Mouse (Mus musculus) small intestine, adult 2 months (tissue): ENCODE results near the gene Mcu. TPM values are rescaled to one million over a fixed set of nuclear protein-coding genes. Genes with fewer than 3 reads are reported as not detected.

Experiments
- H3K27ac ChIP-seq: fragments of 200-500 bp; 2 replicates; pipeline ENCODE4 v1.5.1; 2012; ENCODE audit warnings: low read depth, low read length, control low read depth, inconsistent platforms; ENCODE audit not compliant: insufficient read depth
- H3K27me3 ChIP-seq: fragments of 200-500 bp; 2 replicates; pipeline ENCODE4 v1.6.1; 2012; ENCODE audit warnings: mild to moderate bottlenecking, moderate library complexity, low read length, inconsistent platforms; ENCODE audit not compliant: control insufficient read depth, insufficient read depth
- H3K36me3 ChIP-seq: fragments of 200-500 bp; 2 replicates; pipeline ENCODE4 v1.6.1; 2012; ENCODE audit warnings: mild to moderate bottlenecking, low read length, control low read depth, inconsistent platforms; ENCODE audit not compliant: control insufficient read depth, insufficient read depth
- H3K4me1 ChIP-seq: fragments of 200-500 bp; 2 replicates; pipeline ENCODE4 v1.6.1; 2012; ENCODE audit warnings: low read length, inconsistent platforms, mixed read lengths; ENCODE audit not compliant: control insufficient read depth, insufficient read depth, insufficient read length
- H3K4me3 ChIP-seq: fragments of 200-500 bp; 2 replicates; pipeline ENCODE4 v1.5.1; 2012; ENCODE audit warnings: low read depth, mild to moderate bottlenecking, control low read depth, inconsistent platforms, low read length, moderate library complexity
- CTCF ChIP-seq: fragments of 200-500 bp; IDR thresholded peaks from 2 replicates; pipeline ENCODE4 v1.5.1; 2012; ENCODE audit warnings: low read depth, mild to moderate bottlenecking, control low read depth, inconsistent platforms, low read length, moderate library complexity, mixed read lengths; ENCODE audit not compliant: insufficient replicate concordance, insufficient read length; ENCODE audit errors: extremely low read depth
- POLR2A ChIP-seq: fragments of 200-500 bp; IDR thresholded peaks from 2 replicates; pipeline ENCODE4 v1.6.1; 2012; ENCODE audit warnings: low read depth, mild to moderate bottlenecking, control low read depth, inconsistent platforms, low read length, moderate library complexity
- WGBS: fragments of 180-500 bp; shearing (Covaris S2); methylation state at CpG from one replicate; pipeline ENCODE4 v1.1.7; 2018; 5-methylcytosine and 5-hydroxymethylcytosine counted together
- polyA plus RNA-seq: library from polyadenylated mRNA; depleted of rRNA; stranded (reverse); fragments of >200 nt; gene quantifications from 2 replicates; pipeline ENCODE4 v1.2.3, GENCODE M21; 2012

The Mcu gene
- polyA plus RNA-seq, 1 experiment: 87.5 TPM

DNA sequence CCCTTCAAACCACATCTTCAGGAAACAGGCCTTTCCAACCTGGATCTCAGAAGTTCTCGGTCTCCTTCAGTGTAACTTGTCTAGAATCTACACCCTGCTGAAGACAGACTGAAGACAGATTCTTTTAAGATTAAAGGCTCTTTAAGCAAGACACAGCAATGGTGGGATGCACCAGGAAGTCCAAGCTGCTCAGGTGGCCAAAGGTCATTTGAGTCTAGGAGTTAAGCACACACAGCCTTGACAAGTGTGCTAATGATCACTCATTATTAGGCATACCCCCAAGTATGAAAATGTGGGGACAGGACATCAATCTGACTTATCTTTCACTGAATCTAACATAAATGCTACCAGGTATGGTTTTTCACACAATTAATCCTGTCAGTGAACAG, 47.0 kb downstream of the Mcu start:
- 86% methylated on average over 1 of the region's 1 CpGs for WGBS
- no peak for TF ChIP-seq POLR2A
- no peak overlapping the region for H3K4me3 ChIP-seq
- peaks cover 20% of the 10 kb centered on the region; the same call in 1 of the 2 replicates for H3K4me1 ChIP-seq
- peak overlapping the region; percentile 57 for H3K27ac ChIP-seq
- no peaks in the 10 kb centered on the region for H3K27me3 ChIP-seq
- peaks cover 14% of the 10 kb centered on the region; the same call in 1 of the 2 replicates for H3K36me3 ChIP-seq

DNA sequence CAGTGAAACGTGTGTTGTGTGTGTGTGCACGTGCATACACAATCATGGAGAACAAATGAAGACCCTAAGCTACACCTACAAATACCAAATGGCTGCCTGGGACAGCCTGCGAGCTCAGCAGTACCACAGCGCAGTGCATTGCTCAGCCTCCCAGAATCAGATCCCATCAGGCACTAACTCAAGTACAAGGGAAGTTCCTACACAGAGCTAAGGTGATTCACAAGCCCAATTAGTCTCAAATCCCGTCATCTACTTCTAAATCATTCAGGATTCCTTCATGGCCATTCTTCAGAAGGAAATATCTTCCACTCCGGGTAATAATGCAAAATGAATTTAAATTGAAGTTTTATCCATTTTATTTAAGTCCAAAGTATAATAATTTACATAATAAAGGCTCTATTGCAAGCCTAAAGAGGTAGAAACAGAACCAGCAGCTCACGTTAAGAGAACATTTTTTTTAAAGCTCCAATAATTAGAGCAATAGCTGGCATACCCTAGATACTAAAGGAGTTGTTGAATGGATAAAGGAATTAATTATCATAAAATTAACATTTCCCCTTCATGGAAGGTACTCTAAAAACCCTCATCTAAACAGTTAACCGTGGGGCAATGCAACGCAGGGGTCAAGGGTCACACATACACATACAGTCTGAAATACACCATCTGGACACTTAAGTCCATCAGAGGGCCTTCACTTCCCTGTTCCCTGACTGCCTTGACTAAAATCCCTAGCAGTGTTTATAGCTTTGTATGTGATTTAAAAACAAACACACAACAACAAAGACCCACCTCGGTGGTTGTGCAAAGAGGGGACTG, 47.6 kb downstream of the Mcu start:
- Histone ChIP-seq H3K4me1 (peaks cover 20% of the 10 kb centered on the region; the same call in 1 of the 2 replicates), H3K36me3 (peaks cover 15% of the 10 kb centered on the region; the same call in 1 of the 2 replicates), H3K27ac (peak overlapping the region; percentile 57), H3K4me3 (no peak overlapping the region), H3K27me3 (no peaks in the 10 kb centered on the region)
- TF ChIP-seq POLR2A: no peak
- TF ChIP-seq CTCF: no peak
- WGBS: 69% methylated on average over 10 of the region's 10 CpGs

- no peak for TF ChIP-seq CTCF
- TF ChIP-seq POLR2A: no peak
- Histone ChIP-seq H3K36me3 (peaks cover 15% of the 10 kb centered on the region; the same call in 1 of the 2 replicates), H3K27ac (no peak overlapping the region), H3K27me3 (no peaks in the 10 kb centered on the region), H3K4me3 (no peak overlapping the region), H3K4me1 (peaks cover 16% of the 10 kb centered on the region; the same call in 1 of the 2 replicates)
- WGBS: 93% methylated on average over 13 of the region's 13 CpGs
Observed at GRCm38 (mm10) chr10:59566968-59567367, 49.5 kb downstream of the Mcu start.

GRCm38 (mm10) chr10:59565995-59566410, 50.5 kb downstream of the Mcu start:
- peaks cover 15% of the 10 kb centered on the region; the same call in 1 of the 2 replicates for H3K36me3 ChIP-seq
- TF ChIP-seq CTCF (no peak), POLR2A (no peak)
- 82% methylated on average over 2 of the region's 2 CpGs for WGBS
- H3K27me3 ChIP-seq: no peaks in the 10 kb centered on the region
- peaks cover 13% of the 10 kb centered on the region; the same call in 1 of the 2 replicates for H3K4me1 ChIP-seq
- H3K4me3 ChIP-seq: no peak overlapping the region
- H3K27ac ChIP-seq: no peak overlapping the region

- WGBS: 82% methylated on average over 5 of the region's 5 CpGs
- no peak overlapping the region for H3K27ac ChIP-seq
- no peak overlapping the region for H3K4me3 ChIP-seq
- peaks cover 7% of the 10 kb centered on the region; the same call in 1 of the 2 replicates for H3K4me1 ChIP-seq
- H3K36me3 ChIP-seq: peaks cover 15% of the 10 kb centered on the region; the same call in 1 of the 2 replicates
- TF ChIP-seq CTCF: no peak
- TF ChIP-seq POLR2A: no peak
- no peaks in the 10 kb centered on the region for H3K27me3 ChIP-seq
Observed at GRCm38 (mm10) chr10:59564551-59564950, 51.9 kb downstream of the Mcu start.

- TF ChIP-seq CTCF: no peak
- TF ChIP-seq POLR2A: no peak
- no peaks in the 10 kb centered on the region for H3K27me3 ChIP-seq
- peaks cover 8% of the 10 kb centered on the region; the same call in 1 of the 2 replicates for H3K36me3 ChIP-seq
- no peak overlapping the region for H3K27ac ChIP-seq
- 73% methylated on average over 4 of the region's 4 CpGs for WGBS
- H3K4me1 ChIP-seq: peaks cover 3% of the 10 kb centered on the region; the same call in 1 of the 2 replicates
- no peak overlapping the region for H3K4me3 ChIP-seq
Observed at GRCm38 (mm10) chr10:59562511-59562910, 54.0 kb downstream of the Mcu start.

- peaks cover 3% of the 10 kb centered on the region; the same call in 1 of the 2 replicates for H3K4me1 ChIP-seq
- no peaks in the 10 kb centered on the region for H3K27me3 ChIP-seq
- 0 out of 2 replicates have a peak, but pooled peaks cover 1% of the 10 kb centered on the region for H3K36me3 ChIP-seq
- H3K27ac ChIP-seq: no peak overlapping the region
- H3K4me3 ChIP-seq: no peak overlapping the region
- TF ChIP-seq CTCF (no peak), POLR2A (no peak)
- WGBS: 96% methylated on average over 5 of the region's 5 CpGs
Observed at GRCm38 (mm10) chr10:59560126-59560525, 56.4 kb downstream of the Mcu start.

DNA sequence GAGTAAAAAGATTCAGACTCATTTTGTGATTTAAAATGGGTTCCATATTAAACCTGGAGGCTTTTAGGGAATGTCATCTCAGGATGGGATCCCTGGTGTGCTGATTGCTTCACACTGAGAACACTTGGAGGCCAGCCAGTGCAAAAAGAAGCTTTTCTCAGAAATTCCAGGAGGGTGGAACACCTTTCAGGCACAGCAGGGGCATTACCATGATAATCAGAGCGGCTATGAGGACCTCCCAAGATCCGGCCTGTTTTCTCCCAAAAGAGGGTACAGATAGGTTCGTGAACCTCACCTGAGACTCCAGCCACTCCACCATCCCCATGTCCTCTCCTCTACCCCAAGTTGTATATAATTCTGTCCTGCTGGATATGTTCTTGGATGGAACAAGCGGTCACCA, 57.9 kb downstream of the Mcu start:
- no peaks in the 10 kb centered on the region for H3K27me3 ChIP-seq
- no peak for TF ChIP-seq POLR2A
- TF ChIP-seq CTCF: no peak
- H3K36me3 ChIP-seq: no peaks in the 10 kb centered on the region
- WGBS: 96% methylated on average over 4 of the region's 4 CpGs
- peaks cover 6% of the 10 kb centered on the region; the same call in 1 of the 2 replicates for H3K4me1 ChIP-seq
- H3K4me3 ChIP-seq: no peak overlapping the region
- no peak overlapping the region for H3K27ac ChIP-seq
